Mouse (Mus musculus): Measurements from ENCODE around the gene Tspan17. TPM values are rescaled to one million over a fixed set of nuclear protein-coding genes. Genes with fewer than 3 reads are reported as not detected.
A peak's percentile ranks its signal among the peaks of the same experiment; 100 is the strongest.
"Not testable (repeated sequence)": the region's sequence is repeated elsewhere in the genome, so short reads cannot be mapped to it uniquely, and the experiment has no call there.

Gene Tspan17
- polyA plus RNA-seq, 1 experiment from 2014 or later = 74.1 TPM

DNA sequence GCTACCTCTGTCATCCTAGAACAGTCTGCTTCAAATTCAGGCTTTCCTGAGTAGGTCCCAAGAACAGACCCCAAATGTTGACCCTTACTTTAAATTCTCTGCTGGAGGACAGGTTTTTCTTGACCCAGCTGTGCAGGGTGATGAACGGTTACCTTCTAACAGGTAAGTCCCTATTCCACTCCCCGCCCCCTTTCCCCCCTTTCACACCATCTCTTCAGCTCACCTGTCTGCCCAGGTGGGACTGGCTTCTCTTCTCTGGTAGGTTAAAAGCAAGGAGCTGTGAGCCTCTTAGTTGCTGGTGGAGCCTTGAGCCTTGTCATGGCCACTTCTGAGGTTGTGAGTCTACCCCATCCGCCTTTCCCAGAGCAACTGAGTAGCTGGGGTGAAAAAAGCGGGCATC is 5.5 kb upstream of the Tspan17 start, which contains the start of gene Eif4e1b:
TSS of gene Eif4e1b (plus strand) at position 301 of the 400 bp plus-strand sequence.
- Histone ChIP-seq H3K9ac (no peak within 1 kb of the TSS), H3K4me2 (replicated peaks) (no peak within 1 kb of the TSS), H3K4me1 (replicated peaks; ENCODE audit: control insufficient read depth, insufficient read depth, low read length) (no peaks in the 10 kb centered on the region), H3K9me3 (ENCODE audit: control insufficient read depth, low read length) (no peaks in the 10 kb centered on the region), H3K27me3 (ENCODE audit: control insufficient read depth, insufficient read depth, low read length) (no peaks in the 10 kb centered on the region), H3K36me3 (replicated peaks; ENCODE audit: control insufficient read depth, insufficient read depth) (no peaks in the 10 kb centered on the region), H3K4me3 (replicated peaks; ENCODE audit: low read length) (no peak within 1 kb of the TSS), H3K27ac (no peak within 1 kb of the TSS)
- DNase-seq (ENCODE audit: low spot score) = no peak
- 86% methylated on average over 4 of the region's 4 CpGs for WGBS
- ATAC-seq (ENCODE audit: low FRiP score) = no peak

DNA sequence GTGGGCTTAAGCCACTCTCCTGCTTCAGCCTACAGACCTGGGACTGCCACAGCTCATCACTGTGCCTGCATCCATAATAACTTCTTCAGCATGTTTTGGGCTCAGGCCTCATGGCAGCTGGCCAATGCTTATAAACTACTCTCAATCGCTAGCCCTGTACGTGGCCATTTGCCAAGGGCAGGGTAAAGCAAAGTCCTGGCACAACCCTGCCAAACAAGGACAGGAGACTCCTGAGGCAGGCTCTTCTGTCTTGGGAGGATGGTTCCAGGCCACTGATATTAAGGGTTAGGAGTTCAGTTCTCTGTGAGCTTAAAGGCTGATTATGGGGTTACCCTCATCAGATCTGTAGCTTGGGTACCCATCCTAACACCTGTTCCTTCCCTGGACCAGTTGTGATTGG is 1.6 kb upstream of the Tspan17 start:
- H3K4me2 ChIP-seq (replicated peaks); H3K9me3 ChIP-seq (ENCODE audit: control insufficient read depth, low read length); H3K4me3 ChIP-seq (replicated peaks; ENCODE audit: low read length); H3K9ac ChIP-seq; H3K36me3 ChIP-seq (replicated peaks; ENCODE audit: control insufficient read depth, insufficient read depth); ATAC-seq (ENCODE audit: low FRiP score); DNase-seq (ENCODE audit: low spot score); H3K27ac ChIP-seq: not testable (repeated sequence)
- Histone ChIP-seq H3K27me3 (ENCODE audit: control insufficient read depth, insufficient read depth, low read length) (peaks cover 19% of the 10 kb centered on the region), H3K4me1 (replicated peaks; ENCODE audit: control insufficient read depth, insufficient read depth, low read length) (peaks cover 12% of the 10 kb centered on the region; the same call in 1 of the 2 replicates)
- 44% methylated on average over 2 of the region's 2 CpGs for WGBS

DNA sequence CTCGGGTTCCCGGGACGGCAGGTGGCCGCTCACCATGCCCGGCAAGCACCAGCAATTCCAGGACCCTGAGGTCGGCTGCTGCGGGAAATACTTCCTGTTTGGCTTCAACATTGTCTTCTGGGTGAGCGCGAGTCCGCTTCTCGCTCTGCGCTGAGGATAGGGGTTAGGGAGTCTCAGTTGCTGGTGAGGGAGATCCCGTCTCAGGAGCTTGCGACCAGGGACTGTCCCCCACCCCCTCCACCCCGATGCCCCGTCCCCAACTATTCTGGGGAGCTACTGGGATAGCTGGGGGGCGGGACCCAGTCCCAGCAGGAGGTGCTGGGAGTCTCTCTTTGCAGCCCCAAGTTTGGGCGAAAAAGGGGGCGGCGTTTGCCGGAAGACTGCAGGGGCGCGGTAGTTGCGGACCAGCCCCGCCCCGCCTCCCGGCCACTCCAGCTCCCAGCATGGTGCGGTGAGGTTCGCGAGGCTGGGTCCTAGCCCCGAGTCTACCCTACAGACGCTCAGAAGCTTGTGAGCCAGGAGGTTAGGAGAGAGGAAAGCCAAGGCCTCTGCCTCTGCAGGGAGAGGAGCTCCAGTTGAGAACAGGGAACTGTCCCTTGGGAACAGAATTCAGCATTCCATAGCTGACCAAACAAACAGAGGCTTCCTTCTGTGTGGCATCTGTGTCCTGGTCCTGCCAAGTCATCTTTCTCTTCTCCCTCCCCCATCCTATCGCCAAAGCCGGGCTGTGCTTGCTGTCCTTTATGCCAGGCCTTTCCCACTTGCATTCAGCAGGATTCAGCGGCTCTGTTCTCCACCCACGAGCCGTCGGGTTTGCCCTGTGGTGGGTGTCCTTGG is 602 bp downstream of the Tspan17 start:
- WGBS = under 1% methylated on average over 38 of the region's 38 CpGs

DNA sequence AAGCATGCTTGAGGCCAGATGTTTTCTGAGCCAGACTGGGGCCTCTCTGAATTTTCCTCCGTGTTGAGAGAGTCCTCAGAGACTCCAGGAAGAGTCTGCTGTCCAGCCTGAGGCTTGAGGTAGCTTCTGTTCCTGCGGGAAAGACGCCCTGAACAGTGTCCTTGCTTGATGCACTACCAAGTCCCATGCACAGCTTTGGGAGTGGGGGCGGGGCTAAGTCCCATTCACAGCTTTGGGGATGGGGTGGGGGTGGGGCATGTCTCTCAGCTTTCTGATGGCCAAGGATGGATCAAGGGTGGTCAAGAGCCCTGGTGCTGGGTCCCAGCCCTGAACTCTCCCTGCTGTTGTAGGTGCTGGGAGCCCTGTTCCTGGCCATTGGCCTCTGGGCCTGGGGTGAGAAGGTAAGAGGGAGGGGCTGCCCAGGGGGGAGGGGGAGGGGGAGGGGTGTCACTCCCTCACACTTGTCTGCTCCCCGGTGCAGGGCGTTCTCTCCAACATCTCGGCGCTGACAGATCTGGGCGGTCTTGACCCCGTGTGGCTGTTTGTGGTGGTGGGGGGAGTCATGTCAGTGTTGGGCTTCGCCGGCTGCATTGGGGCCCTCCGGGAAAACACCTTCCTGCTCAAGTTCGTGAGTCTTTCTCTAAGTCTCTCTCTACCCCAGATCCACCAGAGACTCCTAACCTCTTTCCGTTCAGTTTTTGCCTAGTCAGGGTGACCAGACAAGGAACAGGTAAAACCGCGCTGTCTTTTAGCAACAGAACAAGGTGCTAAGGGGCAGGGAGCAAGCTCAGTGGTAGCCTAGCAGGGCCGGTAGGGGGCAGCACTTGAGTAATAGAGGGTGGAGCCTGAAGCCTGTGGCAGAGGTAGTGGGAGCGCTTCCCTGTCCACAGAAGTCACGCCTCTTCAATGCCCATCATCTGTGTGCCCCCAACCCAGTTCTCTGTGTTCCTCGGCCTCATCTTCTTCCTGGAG is 3.4 kb downstream of the Tspan17 start:
- Histone ChIP-seq H3K4me3 (replicated peaks; ENCODE audit: low read length) (no peak overlapping the region), H3K36me3 (replicated peaks; ENCODE audit: control insufficient read depth, insufficient read depth) (no peaks in the 10 kb centered on the region), H3K4me1 (replicated peaks; ENCODE audit: control insufficient read depth, insufficient read depth, low read length) (peaks cover 12% of the 10 kb centered on the region; the same call in 1 of the 2 replicates), H3K9me3 (ENCODE audit: control insufficient read depth, low read length) (no peaks in the 10 kb centered on the region), H3K4me2 (replicated peaks) (no peak overlapping the region), H3K27me3 (ENCODE audit: control insufficient read depth, insufficient read depth, low read length) (peaks cover 29% of the 10 kb centered on the region), H3K27ac (no peak overlapping the region), H3K9ac (no peak overlapping the region)
- ATAC-seq (ENCODE audit: low FRiP score) (no peak), DNase-seq (ENCODE audit: low spot score) (no peak)
- WGBS = 16% methylated on average over 21 of the region's 21 CpGs

More for the DNA sequence above, 602 bp downstream of the Tspan17 start:
- Histone ChIP-seq H3K9ac (peak overlapping the region; percentile 55), H3K27me3 (ENCODE audit: control insufficient read depth, insufficient read depth, low read length) (peaks cover 24% of the 10 kb centered on the region), H3K4me1 (replicated peaks; ENCODE audit: control insufficient read depth, insufficient read depth, low read length) (peaks cover 12% of the 10 kb centered on the region; the same call in 1 of the 2 replicates), H3K4me2 (replicated peaks) (peak overlapping the region; percentile 79), H3K27ac (no peak overlapping the region; the same call in 1 of the 2 replicates), H3K4me3 (replicated peaks; ENCODE audit: low read length) (peak overlapping the region; percentile 42), H3K36me3 (replicated peaks; ENCODE audit: control insufficient read depth, insufficient read depth) (no peaks in the 10 kb centered on the region), H3K9me3 (ENCODE audit: control insufficient read depth, low read length) (no peaks in the 10 kb centered on the region)
- DNase-seq (ENCODE audit: low spot score) (peak; percentile 31), ATAC-seq (ENCODE audit: low FRiP score) (peak; percentile 29)

DNA sequence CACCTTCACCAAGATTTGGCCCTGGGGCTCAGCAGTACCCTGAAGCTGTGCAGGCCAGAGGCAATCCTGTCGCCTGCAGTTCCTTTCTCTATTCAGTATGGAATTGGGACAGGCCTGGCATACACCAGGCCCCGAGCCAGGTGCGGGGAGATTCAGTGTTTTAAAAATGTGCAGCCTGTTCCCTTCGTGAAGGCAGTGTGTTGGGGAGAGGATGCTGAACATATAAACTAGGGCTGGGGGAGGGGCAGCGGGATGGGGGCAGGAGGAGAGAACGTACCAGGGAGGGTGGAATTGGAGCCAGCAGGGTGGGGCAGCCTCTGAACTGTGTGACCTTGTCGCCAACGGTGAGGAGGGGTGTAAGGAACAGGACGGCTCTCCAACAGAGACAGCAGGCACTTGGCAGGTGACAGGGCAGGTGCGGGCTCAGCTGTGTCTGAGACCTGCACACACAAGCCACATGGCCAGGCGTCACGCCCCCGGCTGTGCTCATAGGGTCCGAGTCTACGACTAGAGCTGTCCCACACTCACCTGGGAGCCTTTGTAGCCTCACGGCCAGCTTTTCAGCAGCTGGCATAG is 4.9 kb downstream of the Tspan17 start:
- WGBS = 81% methylated on average over 16 of the region's 16 CpGs
- Histone ChIP-seq H3K9ac (no peak overlapping the region), H3K9me3 (ENCODE audit: control insufficient read depth, low read length) (no peaks in the 10 kb centered on the region), H3K36me3 (replicated peaks; ENCODE audit: control insufficient read depth, insufficient read depth) (no peaks in the 10 kb centered on the region), H3K4me3 (replicated peaks; ENCODE audit: low read length) (no peak overlapping the region), H3K27me3 (ENCODE audit: control insufficient read depth, insufficient read depth, low read length) (peaks cover 29% of the 10 kb centered on the region), H3K27ac (no peak overlapping the region), H3K4me1 (replicated peaks; ENCODE audit: control insufficient read depth, insufficient read depth, low read length) (peaks cover 12% of the 10 kb centered on the region; the same call in 1 of the 2 replicates), H3K4me2 (replicated peaks) (no peak overlapping the region)
- ATAC-seq (ENCODE audit: low FRiP score) (no peak), DNase-seq (ENCODE audit: low spot score) (no peak)

DNA sequence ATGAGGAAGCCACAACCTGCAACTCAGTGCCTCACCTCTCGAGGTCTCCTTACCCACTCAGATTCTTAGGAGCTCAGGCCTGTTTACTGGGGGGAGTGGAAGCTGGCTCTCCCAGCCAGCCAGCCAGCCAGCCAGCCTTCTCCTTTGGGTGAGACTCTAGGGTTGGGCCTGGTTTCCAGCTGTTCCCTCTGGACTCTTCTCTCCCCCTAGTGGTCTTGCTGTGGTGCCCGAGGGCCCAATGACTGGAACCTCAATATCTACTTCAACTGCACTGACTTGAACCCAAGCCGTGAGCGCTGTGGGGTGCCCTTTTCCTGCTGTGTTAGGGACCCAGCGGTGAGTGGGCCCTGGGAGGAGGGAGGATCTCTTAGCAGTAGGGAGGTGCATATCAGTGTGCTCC is 5.7 kb downstream of the Tspan17 start:
- peaks cover 10% of the 10 kb centered on the region; the same call in 1 of the 2 replicates for H3K4me1 ChIP-seq (replicated peaks; ENCODE audit: control insufficient read depth, insufficient read depth, low read length)
- no peak overlapping the region for H3K4me2 ChIP-seq (replicated peaks)
- ATAC-seq (ENCODE audit: low FRiP score) = no peak
- H3K27ac ChIP-seq = no peak overlapping the region
- no peak overlapping the region for H3K9ac ChIP-seq
- H3K9me3 ChIP-seq (ENCODE audit: control insufficient read depth, low read length) = no peaks in the 10 kb centered on the region
- WGBS = 52% methylated on average over 5 of the region's 5 CpGs
- H3K36me3 ChIP-seq (replicated peaks; ENCODE audit: control insufficient read depth, insufficient read depth) = no peaks in the 10 kb centered on the region
- H3K27me3 ChIP-seq (ENCODE audit: control insufficient read depth, insufficient read depth, low read length) = peaks cover 29% of the 10 kb centered on the region
- DNase-seq (ENCODE audit: low spot score) = no peak
- H3K4me3 ChIP-seq (replicated peaks; ENCODE audit: low read length) = no peak overlapping the region

DNA sequence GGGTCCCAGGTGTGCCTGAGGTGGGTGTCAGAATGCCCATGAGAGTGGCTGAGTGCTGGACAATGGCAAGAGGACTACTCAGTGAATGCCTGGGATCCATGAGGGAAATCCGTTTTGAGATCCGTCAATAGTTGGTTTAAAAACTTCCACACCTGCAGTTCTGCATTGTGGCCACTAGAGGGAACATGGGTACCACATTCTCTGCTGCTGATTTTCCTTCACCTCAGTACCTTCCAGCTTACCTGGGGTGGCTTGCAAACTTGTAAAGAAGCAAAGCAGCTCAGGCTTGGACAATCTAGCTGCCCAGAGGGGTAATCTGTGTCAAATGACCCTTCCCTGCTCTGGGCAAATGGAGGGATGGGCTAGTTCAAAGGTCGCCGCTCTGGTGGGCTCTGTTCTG is 8.2 kb downstream of the Tspan17 start:
- no peaks in the 10 kb centered on the region for H3K36me3 ChIP-seq (replicated peaks; ENCODE audit: control insufficient read depth, insufficient read depth)
- DNase-seq (ENCODE audit: low spot score) = peak; percentile 80
- H3K9ac ChIP-seq = no peak overlapping the region
- H3K4me3 ChIP-seq (replicated peaks; ENCODE audit: low read length) = no peak overlapping the region
- 41% methylated on average over 4 of the region's 4 CpGs for WGBS
- peaks cover 12% of the 10 kb centered on the region; the same call in 1 of the 2 replicates for H3K27me3 ChIP-seq (ENCODE audit: control insufficient read depth, insufficient read depth, low read length)
- H3K9me3 ChIP-seq (ENCODE audit: control insufficient read depth, low read length) = no peaks in the 10 kb centered on the region
- no peak overlapping the region for H3K27ac ChIP-seq
- ATAC-seq (ENCODE audit: low FRiP score) = no peak
- no peaks in the 10 kb centered on the region for H3K4me1 ChIP-seq (replicated peaks; ENCODE audit: control insufficient read depth, insufficient read depth, low read length)
- H3K4me2 ChIP-seq (replicated peaks) = no peak overlapping the region

DNA sequence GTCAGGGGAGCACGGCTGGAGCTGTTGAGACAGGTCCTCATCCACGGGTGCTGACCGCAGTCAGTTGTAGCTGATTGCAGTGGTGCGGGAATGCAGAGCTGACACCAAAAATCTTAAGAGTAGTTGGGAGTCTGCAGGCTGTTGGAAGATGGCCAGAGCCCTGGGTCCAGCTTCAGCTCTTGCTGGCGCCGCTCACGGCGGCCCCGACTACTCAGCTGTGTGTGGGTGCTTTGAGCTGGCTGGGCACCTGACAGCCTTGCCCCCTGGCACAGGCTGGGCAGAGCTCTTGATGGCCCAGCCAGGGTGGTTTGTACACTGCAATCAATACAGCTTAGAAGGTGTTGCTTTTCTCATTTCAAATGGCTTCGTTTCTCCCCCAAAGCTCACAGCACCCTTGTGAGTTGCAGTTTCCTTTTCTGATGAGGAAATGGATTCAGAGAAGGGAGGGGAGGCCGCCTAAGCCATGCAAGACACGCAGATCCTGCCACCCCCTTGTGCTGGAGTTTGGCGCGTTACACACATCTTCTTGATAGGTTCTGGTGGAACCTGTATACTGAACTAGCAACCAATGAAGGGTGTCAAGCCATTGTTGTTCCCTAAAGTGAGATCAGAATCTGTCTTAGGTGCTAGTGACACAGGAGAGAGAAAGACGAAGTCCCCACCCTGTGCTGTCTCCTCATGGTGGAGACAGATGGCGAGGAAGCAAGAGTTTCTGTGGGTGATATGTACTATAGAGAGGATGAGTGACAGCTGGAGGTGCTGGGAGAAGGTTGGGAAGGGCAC is 8.9 kb downstream of the Tspan17 start:
- Histone ChIP-seq H3K4me2 (replicated peaks) (no peak overlapping the region), H3K4me3 (replicated peaks; ENCODE audit: low read length) (no peak overlapping the region), H3K27me3 (ENCODE audit: control insufficient read depth, insufficient read depth, low read length) (peaks cover 5% of the 10 kb centered on the region; the same call in 1 of the 2 replicates), H3K9me3 (ENCODE audit: control insufficient read depth, low read length) (no peaks in the 10 kb centered on the region), H3K27ac (no peak overlapping the region), H3K9ac (no peak overlapping the region), H3K4me1 (replicated peaks; ENCODE audit: control insufficient read depth, insufficient read depth, low read length) (no peaks in the 10 kb centered on the region), H3K36me3 (replicated peaks; ENCODE audit: control insufficient read depth, insufficient read depth) (no peaks in the 10 kb centered on the region)
- no peak for ATAC-seq (ENCODE audit: low FRiP score)
- DNase-seq (ENCODE audit: low spot score) = no peak
- WGBS = 86% methylated on average over 16 of the region's 16 CpGs
